Comparison of ENCODE assay signal across 15 mouse cellular contexts in the genomic region with DNA sequence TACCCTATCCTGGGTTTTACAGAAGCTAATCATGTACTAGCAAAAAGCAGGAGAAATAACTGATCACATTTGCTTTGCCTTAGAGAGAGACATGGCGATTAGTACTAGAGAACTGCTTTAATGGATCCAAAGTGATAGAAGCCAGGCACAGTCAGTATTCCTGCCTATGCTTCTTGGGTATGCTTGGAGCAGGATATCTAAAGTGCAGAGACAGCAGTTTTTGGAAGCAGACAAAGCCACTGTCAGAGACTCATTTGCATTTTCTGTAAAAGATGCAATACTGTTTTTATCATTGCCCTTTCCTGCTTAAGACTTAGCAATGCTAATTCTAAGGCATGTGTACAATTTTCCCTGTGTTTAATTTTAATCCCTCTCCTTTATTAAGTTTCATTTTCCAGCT.
"Had no signal": no experiment of that assay in that cellular context is flagged by ENCODE, and none has a peak within 500 bp of the region (broad histone marks: within the 10 kb centered on the region; RNA-seq: fewer than 3 reads in every experiment).

No protein-coding gene starts in this region.

- H3K9ac ChIP-seq: limb, embryonic 13.5 days; liver, embryonic 13.5 days had no signal

- H3K9me3 ChIP-seq: limb, embryonic 10.5 days; limb, embryonic 13.5 days; liver, embryonic 13.5 days had no signal

- H3K36me3 ChIP-seq: limb, embryonic 10.5 days; limb, embryonic 13.5 days; liver, embryonic 13.5 days had no signal

- H3K4me2 ChIP-seq: limb, embryonic 13.5 days; liver, embryonic 13.5 days; midbrain, embryonic 11.5 days had no signal

- DNase-seq: kidney, postnatal 25 days; layer of hippocampus, adult 9-11 months; liver; liver, embryonic 13.5 days; lung, adult 2 months; lung, postnatal 14 days; lung, postnatal 4 days; midbrain, embryonic 14.5 days; thymus, adult 18-20 months; thymus, postnatal 36 days had no signal

- H3K27me3 ChIP-seq: limb, embryonic 13.5 days; liver, embryonic 13.5 days had no signal

- H3K4me3 ChIP-seq: layer of hippocampus, adult 2 months; limb, embryonic 10.5 days; limb, embryonic 13.5 days; liver, embryonic 13.5 days had no signal

- H3K4me1 ChIP-seq: limb, embryonic 10.5 days; limb, embryonic 13.5 days; liver, embryonic 13.5 days had no signal

- H3K27ac ChIP-seq: kidney, postnatal 0 days; layer of hippocampus, adult 2 months; limb, embryonic 10.5 days; limb, embryonic 13.5 days; liver, embryonic 13.5 days had no signal
